ENCODE assay signal across 11 mouse cellular contexts in genomic region chr9:71894246-71894942, GRCm38 (mm10).
DNase-seq lines count a peak whose midpoint lies in the region; ATAC-seq lines count a peak whose summit lies in the region.
"Had no signal": no experiment of that assay in that cellular context is flagged by ENCODE, and none has a peak within 500 bp of the region (broad histone marks: within the 10 kb centered on the region; RNA-seq: fewer than 3 reads in every experiment).

No protein-coding gene starts in this region.

- peaks cover 4% of the 10 kb centered on the region; the same call in 1 of the 2 replicates for H3K4me1 ChIP-seq in kidney, embryonic 14.5 days (ENCODE audit: control insufficient read depth, insufficient read depth, low read length)
- H3K4me1 ChIP-seq in embryonic facial prominence, embryonic 12.5 days, result peaks cover 41% of the 10 kb centered on the region
- H3K4me1 ChIP-seq in hindbrain, embryonic 14.5 days (replicated peaks; ENCODE audit: control insufficient read depth, insufficient read depth, low read length), result peaks cover 40% of the 10 kb centered on the region
- H3K4me1 ChIP-seq in neural tube, embryonic 11.5 days (ENCODE audit: control insufficient read depth, insufficient read depth, low read length), result peaks cover 23% of the 10 kb centered on the region

- no peaks in the 10 kb centered on the region for H3K9me3 ChIP-seq in kidney, embryonic 14.5 days (ENCODE audit: control insufficient read depth, low read length)
- H3K9me3 ChIP-seq in embryonic facial prominence, embryonic 12.5 days, result no peaks in the 10 kb centered on the region
- H3K9me3 ChIP-seq in hindbrain, embryonic 14.5 days (ENCODE audit: control insufficient read depth, low read length), result no peaks in the 10 kb centered on the region
- no peaks in the 10 kb centered on the region for H3K9me3 ChIP-seq in neural tube, embryonic 11.5 days (ENCODE audit: control insufficient read depth, low read length)
- H3K9me3 ChIP-seq: liver, embryonic 13.5 days had no signal

- no peak for ATAC-seq in kidney, embryonic 14.5 days (ENCODE audit: low FRiP score, low TSS enrichment)
- no peak for ATAC-seq in embryonic facial prominence, embryonic 12.5 days (ENCODE audit: insufficient number of reproducible peaks, insufficient read depth, low FRiP score, low TSS enrichment)
- ATAC-seq in hindbrain, embryonic 14.5 days (ENCODE audit: low FRiP score), result no peak; the same call in 1 of the 2 replicates
- ATAC-seq in neural tube, embryonic 11.5 days (ENCODE audit: insufficient read depth, low FRiP score, low TSS enrichment), result peak; percentile 25; the same call in 1 of the 2 replicates
- ATAC-seq: inflammation-experienced regulatory T-cells, adult 6 months had no signal

- peak overlapping the region; percentile 18 for H3K4me2 ChIP-seq in kidney, embryonic 14.5 days (replicated peaks; ENCODE audit: low read depth, low read length)
- H3K4me2 ChIP-seq in embryonic facial prominence, embryonic 12.5 days (replicated peaks), result peak overlapping the region; percentile 56
- peak overlapping the region; percentile 55 for H3K4me2 ChIP-seq in hindbrain, embryonic 14.5 days (replicated peaks)
- H3K4me2 ChIP-seq in neural tube, embryonic 11.5 days (ENCODE audit: low read depth), result peak overlapping the region; percentile 62
- H3K4me2 ChIP-seq: liver, embryonic 13.5 days had no signal

- H3K4me3 ChIP-seq in kidney, embryonic 14.5 days (ENCODE audit: low read length), result peak overlapping the region; percentile 30
- H3K4me3 ChIP-seq in embryonic facial prominence, embryonic 12.5 days, result peak overlapping the region; percentile 48
- peak overlapping the region; percentile 37 for H3K4me3 ChIP-seq in hindbrain, embryonic 14.5 days (replicated peaks; ENCODE audit: low read length)
- peak overlapping the region; percentile 51 for H3K4me3 ChIP-seq in neural tube, embryonic 11.5 days (ENCODE audit: low read depth, low read length)
- H3K4me3 ChIP-seq: liver, embryonic 13.5 days had no signal

- H3K36me3 ChIP-seq in kidney, embryonic 14.5 days (ENCODE audit: control insufficient read depth, insufficient read depth, low read length), result no peaks in the 10 kb centered on the region
- H3K36me3 ChIP-seq in embryonic facial prominence, embryonic 12.5 days, result no peaks in the 10 kb centered on the region
- no peaks in the 10 kb centered on the region for H3K36me3 ChIP-seq in hindbrain, embryonic 14.5 days (replicated peaks; ENCODE audit: control insufficient read depth, insufficient read depth)
- no peaks in the 10 kb centered on the region for H3K36me3 ChIP-seq in neural tube, embryonic 11.5 days (ENCODE audit: control insufficient read depth, insufficient read depth, low read length)
- H3K36me3 ChIP-seq: liver, embryonic 13.5 days had no signal

- DNase-seq in kidney, postnatal 25 days, result no peak
- DNase-seq in hindbrain, embryonic 14.5 days (ENCODE audit: low spot score), result peak; percentile 53
- DNase-seq in neural tube, embryonic 11.5 days (ENCODE audit: low spot score), result peak; percentile 27
- DNase-seq in adrenal gland, postnatal 4 days (ENCODE audit: low spot score in 2 of 2), result no peak
- DNase-seq in retina, embryonic 14.5 days (ENCODE audit: low spot score), result no peak
- DNase-seq in adrenal gland, adult 18-20 months (ENCODE audit: low spot score in 2 of 2), result no peak
- DNase-seq: liver, embryonic 13.5 days; retina, postnatal 1 day had no signal

- H3K9ac ChIP-seq in kidney, embryonic 14.5 days (ENCODE audit: low read depth, low read length), result peak overlapping the region; percentile 49
- H3K9ac ChIP-seq in embryonic facial prominence, embryonic 12.5 days, result peak overlapping the region; percentile 50
- peak overlapping the region; percentile 70 for H3K9ac ChIP-seq in hindbrain, embryonic 14.5 days
- peak overlapping the region; percentile 74 for H3K9ac ChIP-seq in neural tube, embryonic 11.5 days (ENCODE audit: low read length)
- H3K9ac ChIP-seq: liver, embryonic 13.5 days had no signal

- H3K27ac ChIP-seq in kidney, embryonic 14.5 days (ENCODE audit: low read depth, low read length), result peak overlapping the region; percentile 32; the same call in 1 of the 2 replicates
- peak overlapping the region; percentile 86 for H3K27ac ChIP-seq in embryonic facial prominence, embryonic 12.5 days
- H3K27ac ChIP-seq in hindbrain, embryonic 14.5 days, result peak overlapping the region; percentile 84
- peak overlapping the region; percentile 72 for H3K27ac ChIP-seq in neural tube, embryonic 11.5 days (ENCODE audit: low read depth, low read length)
- H3K27ac ChIP-seq: liver, embryonic 13.5 days had no signal

- 56% methylated on average over 11 of the region's 11 CpGs for WGBS in kidney, embryonic 14.5 days
- 17% methylated on average over 11 of the region's 11 CpGs for WGBS in embryonic facial prominence, embryonic 12.5 days
- 12% methylated on average over 11 of the region's 11 CpGs for WGBS in hindbrain, embryonic 14.5 days
- 20% methylated on average over 11 of the region's 11 CpGs for WGBS in neural tube, embryonic 11.5 days

- no peaks in the 10 kb centered on the region for H3K27me3 ChIP-seq in kidney, embryonic 14.5 days (ENCODE audit: control insufficient read depth, insufficient read depth, low read length)
- H3K27me3 ChIP-seq in embryonic facial prominence, embryonic 12.5 days, result no peaks in the 10 kb centered on the region
- no peaks in the 10 kb centered on the region for H3K27me3 ChIP-seq in hindbrain, embryonic 14.5 days (ENCODE audit: control insufficient read depth, insufficient read depth, low read length)
- no peaks in the 10 kb centered on the region for H3K27me3 ChIP-seq in neural tube, embryonic 11.5 days (ENCODE audit: control insufficient read depth, insufficient read depth, low read length)
- H3K27me3 ChIP-seq: liver, embryonic 13.5 days had no signal

Comparison
In these comparisons a context has a peak if more than half of its experiments do, and no peak if none do; other contexts are left out.
1. H3K27ac ChIP-seq: peak in every context shown above with its lines; median percentile 86 in embryonic facial prominence, embryonic 12.5 days; 84 in hindbrain, embryonic 14.5 days; 72 in neural tube, embryonic 11.5 days; 32 in kidney, embryonic 14.5 days.
2. DNase-seq: peak in hindbrain, embryonic 14.5 days (single experiment) and neural tube, embryonic 11.5 days (single experiment); none in kidney, postnatal 25 days (0 of 2), adrenal gland, postnatal 4 days (0 of 2), retina, embryonic 14.5 days (single experiment) and adrenal gland, adult 18-20 months (0 of 2).
3. Peak in every context shown above with its lines, with median percentiles within 50 percentile points of each other: H3K4me2 ChIP-seq, H3K4me3 ChIP-seq and H3K9ac ChIP-seq.